Mouse (Mus musculus) erythroblast, embryonic 14.5 days (primary cell): ENCODE data around the gene Ch25h.

Experiments used
- GATA1 ChIP-seq: IDR thresholded peaks from 2 replicates; pipeline ENCODE4 v1.6.1; 2012; ENCODE audit warnings: low read length, inconsistent platforms, mixed read lengths
- TAL1 ChIP-seq: IDR thresholded peaks from 3 replicates; pipeline ENCODE4 v1.6.1; 2012; ENCODE audit warnings: low read length, inconsistent platforms, mixed read lengths

- TF ChIP-seq TAL1, result no peak
- no peak for TF ChIP-seq GATA1
Measured at GRCm38 (mm10) chr19:34445410-34446012, 29.5 kb downstream of the Ch25h start.
